Mouse (Mus musculus) lung, embryonic 14.5 days (tissue): ENCODE data around the gene Ackr1. TPM values are rescaled to one million over a fixed set of nuclear protein-coding genes. Genes with fewer than 3 reads are reported as not detected.

Experiments
- ATAC-seq: fragments of 200-750 bp; cut with Nextera tagmentation; 2 replicates; pipeline ENCODE4 v1.8.0; 2017; ENCODE audit warnings: mild to moderate bottlenecking, moderate TSS enrichment, moderate library complexity; ENCODE audit not compliant: insufficient read depth
- DNase-seq: peaks from one replicate; pipeline ENCODE4 v3.0.0-alpha.2; 2015
- H3K27ac ChIP-seq: fragments of 300-500 bp; sonication (generic); 2 replicates; pipeline ENCODE4 v1.5.1; 2014; ENCODE audit warnings: low read depth, mild to moderate bottlenecking, moderate library complexity
- H3K27me3 ChIP-seq: fragments of 300-500 bp; sonication (generic); 2 replicates; pipeline ENCODE4 v1.6.1; 2014; ENCODE audit warnings: low read length, control low read depth; ENCODE audit not compliant: insufficient read depth
- H3K36me3 ChIP-seq: fragments of 300-500 bp; sonication (generic); 2 replicates; pipeline ENCODE4 v1.6.1; 2014; ENCODE audit warnings: control low read depth; ENCODE audit not compliant: insufficient read depth
- H3K4me1 ChIP-seq: fragments of 300-500 bp; sonication (generic); 2 replicates; pipeline ENCODE4 v1.6.1; 2014; ENCODE audit warnings: antibody characterized with exemption, control low read depth; ENCODE audit not compliant: insufficient read depth
- H3K4me2 ChIP-seq: fragments of 300-500 bp; sonication (generic); 2 replicates; pipeline ENCODE4 v1.6.1; 2014; ENCODE audit warnings: mild to moderate bottlenecking
- H3K4me3 ChIP-seq: fragments of 300-500 bp; sonication (generic); 2 replicates; pipeline ENCODE4 v1.5.1; 2014; ENCODE audit warnings: low read depth, low read length
- H3K9ac ChIP-seq: fragments of 300-500 bp; sonication (generic); 2 replicates; pipeline ENCODE4 v1.6.1; 2014
- H3K9me3 ChIP-seq: fragments of 300-500 bp; sonication (generic); 2 replicates; pipeline ENCODE4 v1.6.1; 2016; ENCODE audit warnings: low read depth, low read length, control low read depth
- CTCF ChIP-seq: IDR thresholded peaks from 2 replicates; pipeline ENCODE4 v1.5.1; 2016; ENCODE audit warnings: antibody characterized with exemption, low read depth
- whole genome bisulfite sequencing: fragments of 180-500 bp; shearing (Covaris S2); extraction: QIAGEN DNeasy Blood & Tissue Kit; methylation state at CpG from one replicate; pipeline ENCODE4 v1.1.7; 2014; 5-methylcytosine and 5-hydroxymethylcytosine counted together
- polyA plus RNA-seq: library from polyadenylated mRNA; unstranded; fragments of >200 nt; fragmentation: Nextera tagmentation; extraction: Ambion mirVana; gene quantifications from 2 replicates; pipeline ENCODE4 v1.2.1, GENCODE M21; 2014

Ackr1 gene
- polyA plus RNA-seq, 1 experiment from 2014 or later = 0.54 TPM

GRCm38 (mm10) chr1:173359590-173360290 is 26.2 kb upstream of the Ackr1 start:
- ATAC-seq (no peak), DNase-seq (no peak)
- Histone ChIP-seq H3K9me3 (no peaks in the 10 kb centered on the region), H3K9ac (no peak overlapping the region), H3K4me1 (no peaks in the 10 kb centered on the region), H3K27ac (no peak overlapping the region), H3K36me3 (no peaks in the 10 kb centered on the region), H3K27me3 (no peaks in the 10 kb centered on the region), H3K4me3 (no peak overlapping the region), H3K4me2 (no peak overlapping the region)
- 63% methylated on average over 4 of the region's 4 CpGs for WGBS
- TF ChIP-seq CTCF = no peak

DNA sequence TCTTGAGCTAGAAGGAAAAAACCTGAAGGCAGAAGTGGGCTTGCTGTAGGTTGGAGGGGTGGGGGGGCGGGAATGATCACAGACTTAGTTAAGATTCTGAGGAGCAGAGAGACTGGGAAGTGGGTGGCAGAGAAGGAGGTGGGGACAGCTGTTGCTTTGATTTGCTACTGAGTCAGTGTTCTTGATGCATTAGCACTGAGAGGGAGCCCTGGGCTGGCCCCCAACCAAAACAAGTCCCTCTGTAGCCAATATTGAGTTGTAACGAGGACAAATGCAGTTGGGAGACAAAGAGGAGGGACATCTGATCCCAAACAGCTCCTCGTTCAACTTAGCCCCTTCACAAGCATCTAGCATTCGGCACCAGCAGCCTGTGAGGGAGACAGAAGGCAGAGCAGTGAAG is 24.2 kb upstream of the Ackr1 start:
- Histone ChIP-seq H3K27ac (no peak overlapping the region), H3K36me3 (no peaks in the 10 kb centered on the region), H3K4me3 (no peak overlapping the region), H3K9me3 (no peaks in the 10 kb centered on the region), H3K4me1 (no peaks in the 10 kb centered on the region), H3K4me2 (no peak overlapping the region), H3K9ac (no peak overlapping the region), H3K27me3 (no peaks in the 10 kb centered on the region)
- DNase-seq = no peak
- no peak for ATAC-seq
- WGBS = 48% methylated on average over 4 of the region's 4 CpGs
- no peak for TF ChIP-seq CTCF

GRCm38 (mm10) chr1:173356699-173357098 is 23.1 kb upstream of the Ackr1 start:
- H3K9me3 ChIP-seq = no peaks in the 10 kb centered on the region
- no peak; the same call in 1 of the 2 replicates for TF ChIP-seq CTCF
- H3K4me3 ChIP-seq = no peak overlapping the region
- no peaks in the 10 kb centered on the region for H3K4me1 ChIP-seq
- 79% methylated on average over 2 of the region's 2 CpGs for WGBS
- no peak overlapping the region for H3K9ac ChIP-seq
- H3K36me3 ChIP-seq = no peaks in the 10 kb centered on the region
- H3K27ac ChIP-seq = no peak overlapping the region
- no peak overlapping the region for H3K4me2 ChIP-seq
- DNase-seq = no peak
- no peaks in the 10 kb centered on the region for H3K27me3 ChIP-seq
- no peak for ATAC-seq

GRCm38 (mm10) chr1:173355107-173355846 is 21.7 kb upstream of the Ackr1 start:
- H3K27ac ChIP-seq = no peak overlapping the region
- DNase-seq (no peak), ATAC-seq (no peak)
- 73% methylated on average over 7 of the region's 7 CpGs for WGBS
- TF ChIP-seq CTCF = no peak
- H3K4me1 ChIP-seq = no peaks in the 10 kb centered on the region
- no peaks in the 10 kb centered on the region for H3K36me3 ChIP-seq
- no peak overlapping the region for H3K9ac ChIP-seq
- H3K4me3 ChIP-seq = no peak overlapping the region
- no peaks in the 10 kb centered on the region for H3K9me3 ChIP-seq
- no peaks in the 10 kb centered on the region for H3K27me3 ChIP-seq
- H3K4me2 ChIP-seq = no peak overlapping the region

- H3K27ac ChIP-seq = no peak within 1 kb of the TSS
- ATAC-seq = peak; percentile 73
- no peaks in the 10 kb centered on the region for H3K36me3 ChIP-seq
- 8% methylated on average over 10 of the region's 10 CpGs for WGBS
- no peak for TF ChIP-seq CTCF
- H3K27me3 ChIP-seq = no peaks in the 10 kb centered on the region
- peak; percentile 5 for DNase-seq
- 0 out of 2 replicates have a peak within 1 kb of the TSS, but pooled peaks have one; percentile 11 for H3K9ac ChIP-seq
- no peaks in the 10 kb centered on the region for H3K9me3 ChIP-seq
- H3K4me3 ChIP-seq = peak within 1 kb of the TSS; percentile 23
- peak within 1 kb of the TSS; percentile 59 for H3K4me2 ChIP-seq
- H3K4me1 ChIP-seq = no peaks in the 10 kb centered on the region
Observed at GRCm38 (mm10) chr1:173350372-173350957, 16.9 kb upstream of the Ackr1 start, which contains the start of gene Aim2. Gene Aim2 (plus strand): TSS chr1:173350879.

- peak; percentile 81 for DNase-seq
- Histone ChIP-seq H3K4me3 (peak overlapping the region; percentile 23), H3K4me2 (peak overlapping the region; percentile 59), H3K27me3 (no peaks in the 10 kb centered on the region), H3K4me1 (no peaks in the 10 kb centered on the region), H3K36me3 (no peaks in the 10 kb centered on the region), H3K9ac (0 out of 2 replicates have a peak overlapping the region, but pooled peaks have one; percentile 11), H3K27ac (no peak overlapping the region), H3K9me3 (no peaks in the 10 kb centered on the region)
- WGBS = 1% methylated on average over 6 of the region's 6 CpGs
- no peak for TF ChIP-seq CTCF
- peak; percentile 96 for ATAC-seq
Observed at GRCm38 (mm10) chr1:173349946-173350345, 16.4 kb upstream of the Ackr1 start.

DNA sequence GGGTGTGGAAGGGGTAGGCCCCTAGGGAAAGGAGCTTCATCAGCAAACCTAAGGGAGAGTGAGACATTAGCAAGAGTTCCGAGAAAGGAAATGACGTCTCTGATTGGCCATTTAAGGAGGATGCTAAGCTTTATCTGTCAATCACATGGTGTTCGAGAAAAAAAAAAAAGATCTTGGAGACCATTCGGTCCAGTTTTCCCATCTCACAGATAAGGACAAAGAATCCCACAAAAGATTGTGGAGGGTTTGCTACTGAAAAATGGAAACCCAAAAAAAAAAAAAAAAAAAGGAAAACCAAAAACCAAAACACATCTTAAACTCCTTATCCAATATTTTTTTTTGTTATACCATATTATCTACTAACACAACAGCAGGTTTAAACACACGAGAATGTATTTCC is 15.6 kb upstream of the Ackr1 start:
- WGBS = 60% methylated on average over 5 of the region's 5 CpGs
- H3K27ac ChIP-seq = no peak overlapping the region
- H3K9ac ChIP-seq = no peak overlapping the region
- H3K4me3 ChIP-seq = no peak overlapping the region
- H3K9me3 ChIP-seq = no peaks in the 10 kb centered on the region
- TF ChIP-seq CTCF = no peak
- no peaks in the 10 kb centered on the region for H3K27me3 ChIP-seq
- no peak for DNase-seq
- ATAC-seq = no peak
- no peaks in the 10 kb centered on the region for H3K36me3 ChIP-seq
- no peak overlapping the region for H3K4me2 ChIP-seq
- H3K4me1 ChIP-seq = no peaks in the 10 kb centered on the region
